Mouse (Mus musculus): ENCODE results near the gene Olfr1393.

Olfr1393 gene

GRCm38 (mm10) chr11:49278222-49278621 lies at the start of gene Olfr1393:
Gene Olfr1393, plus strand, starts transcription at chr11:49278304.
- DNase-seq (ENCODE audit: low read depth, low spot score): no peak

- DNase-seq (ENCODE audit: low read depth, low spot score): no peak
These were observed 45.3 kb upstream of the Olfr1393 start for GRCm38 (mm10) chr11:49232781-49233180.

GRCm38 (mm10) chr11:49235459-49236207 lies 42.5 kb upstream of the Olfr1393 start:
- no peak for DNase-seq (ENCODE audit: low read depth, low spot score)

- DNase-seq (ENCODE audit: low read depth, low spot score): no peak
These were observed 41.2 kb upstream of the Olfr1393 start for GRCm38 (mm10) chr11:49236891-49237290.

GRCm38 (mm10) chr11:49237532-49237931 lies 40.6 kb upstream of the Olfr1393 start:
- DNase-seq (ENCODE audit: low read depth, low spot score): no peak

GRCm38 (mm10) chr11:49240310-49240709 lies 37.8 kb upstream of the Olfr1393 start:
- no peak for DNase-seq (ENCODE audit: low read depth, low spot score)

GRCm38 (mm10) chr11:49240874-49241273 lies 37.2 kb upstream of the Olfr1393 start:
- DNase-seq (ENCODE audit: low read depth, low spot score): no peak

GRCm38 (mm10) chr11:49241471-49241870 lies 36.6 kb upstream of the Olfr1393 start:
- DNase-seq (ENCODE audit: low read depth, low spot score): no peak

GRCm38 (mm10) chr11:49242944-49243626 lies 35.0 kb upstream of the Olfr1393 start:
- no peak for DNase-seq (ENCODE audit: low read depth, low spot score)

GRCm38 (mm10) chr11:49243727-49244594 lies 34.1 kb upstream of the Olfr1393 start, which contains the start of gene Mgat1:
Gene Mgat1, plus strand, starts transcription at chr11:49244191.
- DNase-seq (ENCODE audit: low read depth, low spot score): peak; percentile 98

GRCm38 (mm10) chr11:49244595-49244930 lies 33.5 kb upstream of the Olfr1393 start:
- no peak for DNase-seq (ENCODE audit: low read depth, low spot score)

GRCm38 (mm10) chr11:49245176-49245575 lies 32.9 kb upstream of the Olfr1393 start:
- peak; percentile 47 for DNase-seq (ENCODE audit: low read depth, low spot score)

- no peak for DNase-seq (ENCODE audit: low read depth, low spot score)
These were observed 32.3 kb upstream of the Olfr1393 start for GRCm38 (mm10) chr11:49245634-49246415.

- no peak for DNase-seq (ENCODE audit: low read depth, low spot score)
These were observed 31.6 kb upstream of the Olfr1393 start for GRCm38 (mm10) chr11:49246523-49246922.

GRCm38 (mm10) chr11:49247255-49247654 lies 30.8 kb upstream of the Olfr1393 start:
- DNase-seq (ENCODE audit: low read depth, low spot score): no peak

- no peak for DNase-seq (ENCODE audit: low read depth, low spot score)
These were observed 29.7 kb upstream of the Olfr1393 start for GRCm38 (mm10) chr11:49248226-49248973.

- no peak for DNase-seq (ENCODE audit: low read depth, low spot score)
These were observed 29.0 kb upstream of the Olfr1393 start for GRCm38 (mm10) chr11:49248974-49249700.

GRCm38 (mm10) chr11:49249811-49250421 lies 28.2 kb upstream of the Olfr1393 start:
- no peak for DNase-seq (ENCODE audit: low read depth, low spot score)

Data from ES-CJ7 (cell line).